Mouse (Mus musculus) neural tube, embryonic 10.5 days (tissue): ENCODE data around the gene Rgl3.

Source experiments
- DNase-seq: peaks from one replicate; pipeline ENCODE4 v3.0.0-alpha.2; 2017; ENCODE audit warnings: low spot score; ENCODE audit errors: extremely low spot score

The Rgl3 gene

GRCm38 (mm10) chr9:21989230-21990110 is at the start of gene Rgl3:
TSS of gene Rgl3 (minus strand) at chr9:21989446.
- peak; percentile 69 for DNase-seq

GRCm38 (mm10) chr9:22037826-22038225 is 48.6 kb upstream of the Rgl3 start:
- no peak for DNase-seq

GRCm38 (mm10) chr9:22035300-22036044 is 46.2 kb upstream of the Rgl3 start:
- peak; percentile 35 for DNase-seq

- no peak for DNase-seq
Measured at GRCm38 (mm10) chr9:22030386-22030785, 41.1 kb upstream of the Rgl3 start.

- DNase-seq, result no peak
Measured at GRCm38 (mm10) chr9:22028467-22028866, 39.2 kb upstream of the Rgl3 start.

GRCm38 (mm10) chr9:22024592-22024991 is 35.3 kb upstream of the Rgl3 start:
- DNase-seq, result peak; percentile 28

- DNase-seq, result no peak
Measured at GRCm38 (mm10) chr9:22017208-22017825, 28.1 kb upstream of the Rgl3 start.

GRCm38 (mm10) chr9:22016245-22016644 is 27.0 kb upstream of the Rgl3 start:
- DNase-seq, result no peak

- DNase-seq, result no peak
Measured at GRCm38 (mm10) chr9:22012731-22013130, 23.5 kb upstream of the Rgl3 start.

- DNase-seq, result no peak
Measured at GRCm38 (mm10) chr9:22011055-22011454, 21.8 kb upstream of the Rgl3 start.

- no peak for DNase-seq
Measured at GRCm38 (mm10) chr9:22004546-22004945, 15.3 kb upstream of the Rgl3 start.

- DNase-seq, result no peak
Measured at GRCm38 (mm10) chr9:22003163-22003554, 13.9 kb upstream of the Rgl3 start.

- peak; percentile 99 for DNase-seq
Measured at GRCm38 (mm10) chr9:22002194-22003162, 13.2 kb upstream of the Rgl3 start, which contains the start of the genes Ccdc151 and Prkcsh. TSS of gene Ccdc151 (minus strand) at chr9:22002634. TSS of gene Prkcsh (plus strand) at chr9:22002806.

- no peak for DNase-seq
Measured at GRCm38 (mm10) chr9:22001633-22002032, 12.4 kb upstream of the Rgl3 start.

GRCm38 (mm10) chr9:22000296-22000695 is 11.1 kb upstream of the Rgl3 start:
- DNase-seq, result no peak

GRCm38 (mm10) chr9:21996178-21996867 is 7.1 kb upstream of the Rgl3 start:
- DNase-seq, result no peak

- DNase-seq, result no peak
Measured at GRCm38 (mm10) chr9:21992227-21992626, 3.0 kb upstream of the Rgl3 start.

GRCm38 (mm10) chr9:21988421-21989101 is 685 bp downstream of the Rgl3 start:
- DNase-seq, result peak; percentile 45

GRCm38 (mm10) chr9:21987592-21988342 is 1.5 kb downstream of the Rgl3 start:
- DNase-seq, result peak; percentile 18
